Mouse (Mus musculus): ENCODE results near the gene Akr1b10. TPM values are rescaled to one million over a fixed set of nuclear protein-coding genes. Genes with fewer than 3 reads are reported as not detected.
"Not testable (repeated sequence)": the region's sequence is repeated elsewhere in the genome, so short reads cannot be mapped to it uniquely, and the experiment has no call there.

Akr1b10 gene
- total RNA-seq, 2 experiments from 2014 or later: 26.7 to 26.9 TPM

- Histone ChIP-seq H3K27ac (peak overlapping the region; percentile 90), H3K4me3 (peak overlapping the region; percentile 59)
- TF ChIP-seq CTCF (conservative IDR thresholded peaks at IDR 0.05): no peak
- peak; percentile 13 to 16 for DNase-seq (ENCODE audit: low spot score in 2 of 2)
Observed at GRCm38 (mm10) chr6:34384701-34385370, 818 bp downstream of the Akr1b10 start.

GRCm38 (mm10) chr6:34388420-34389156 is 4.6 kb downstream of the Akr1b10 start:
- no peak for DNase-seq (ENCODE audit: low spot score in 2 of 2)
- no peak overlapping the region for H3K27ac ChIP-seq
- TF ChIP-seq CTCF (conservative IDR thresholded peaks at IDR 0.05): no peak
- no peak overlapping the region for H3K4me3 ChIP-seq

- DNase-seq (ENCODE audit: low spot score in 2 of 2): no peak
- H3K27ac ChIP-seq: no peak overlapping the region
- H3K4me3 ChIP-seq: no peak overlapping the region
- no peak for TF ChIP-seq CTCF (conservative IDR thresholded peaks at IDR 0.05)
Observed at GRCm38 (mm10) chr6:34395897-34396296, 11.9 kb downstream of the Akr1b10 start.

- no peak for TF ChIP-seq CTCF (conservative IDR thresholded peaks at IDR 0.05)
- Histone ChIP-seq H3K4me3 (no peak overlapping the region), H3K27ac (no peak overlapping the region)
- DNase-seq (ENCODE audit: low spot score in 2 of 2): no peak
Observed at GRCm38 (mm10) chr6:34398431-34398830, 14.4 kb downstream of the Akr1b10 start.

- no peak for TF ChIP-seq CTCF (conservative IDR thresholded peaks at IDR 0.05)
- Histone ChIP-seq H3K27ac (no peak overlapping the region), H3K4me3 (no peak overlapping the region)
- no peak for DNase-seq (ENCODE audit: low spot score in 2 of 2)
Observed at GRCm38 (mm10) chr6:34399606-34400220, 15.7 kb downstream of the Akr1b10 start.

- no peak for DNase-seq (ENCODE audit: low spot score in 2 of 2)
- TF ChIP-seq CTCF (conservative IDR thresholded peaks at IDR 0.05): no peak
- Histone ChIP-seq H3K4me3 (no peak overlapping the region), H3K27ac (no peak overlapping the region)
Observed at GRCm38 (mm10) chr6:34400696-34401095, 16.7 kb downstream of the Akr1b10 start.

DNA sequence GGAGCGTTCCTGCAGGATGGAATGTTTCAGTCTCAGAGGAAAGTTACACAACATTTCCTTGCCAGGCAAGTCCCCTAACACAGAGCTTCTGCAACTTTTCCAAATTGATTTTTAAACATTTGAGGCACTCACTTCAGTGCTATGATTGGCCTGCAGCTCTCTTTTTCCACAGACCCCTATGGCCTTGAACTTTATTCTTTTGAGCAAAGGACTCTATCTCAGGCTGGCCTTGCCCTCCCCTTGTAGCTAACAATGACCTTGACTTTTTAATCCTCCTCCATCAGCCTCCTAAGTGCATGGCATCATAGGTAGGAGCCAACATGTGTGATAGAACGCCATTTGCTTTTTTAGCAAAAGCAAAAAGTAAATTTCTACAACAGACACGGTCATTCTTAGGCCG is 22.7 kb downstream of the Akr1b10 start:
- H3K4me3 ChIP-seq: no peak overlapping the region
- DNase-seq (ENCODE audit: low spot score in 2 of 2): no peak
- no peak for TF ChIP-seq CTCF (conservative IDR thresholded peaks at IDR 0.05)
- no peak overlapping the region for H3K27ac ChIP-seq

- no peak overlapping the region for H3K27ac ChIP-seq
Observed at GRCm38 (mm10) chr6:34407403-34407802, 23.4 kb downstream of the Akr1b10 start.

DNA sequence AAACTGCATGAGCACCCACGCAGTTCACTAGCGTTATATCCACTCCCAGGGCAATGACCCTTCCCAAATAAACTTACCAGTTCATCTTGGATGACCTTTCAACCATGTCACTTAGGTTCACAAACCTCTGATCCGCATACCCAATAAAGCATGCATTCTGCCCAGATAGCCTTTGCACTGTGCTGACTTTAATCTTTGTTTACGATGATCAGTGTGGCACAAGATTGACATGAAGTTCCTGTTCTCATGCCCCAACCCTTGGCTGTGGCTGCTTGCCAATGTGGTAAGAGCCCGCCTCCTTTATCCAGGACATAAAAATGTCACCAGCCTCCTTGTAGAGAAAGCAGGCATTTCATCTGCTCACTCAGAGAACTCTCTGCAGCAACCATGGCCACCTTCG is 28.0 kb downstream of the Akr1b10 start, which contains the start of gene Akr1b7:
TSS of gene Akr1b7 (plus strand) at position 312 of the 400 bp plus-strand sequence.
- TF ChIP-seq CTCF (conservative IDR thresholded peaks at IDR 0.05): no peak
- no peak for DNase-seq (ENCODE audit: low spot score in 2 of 2)
- Histone ChIP-seq H3K27ac (no peak within 1 kb of the TSS), H3K4me3 (no peak within 1 kb of the TSS)

More at GRCm38 (mm10) chr6:34407403-34407802, 23.4 kb downstream of the Akr1b10 start:
- TF ChIP-seq CTCF (conservative IDR thresholded peaks at IDR 0.05): no peak
- no peak overlapping the region for H3K4me3 ChIP-seq
- DNase-seq (ENCODE audit: low spot score in 2 of 2): no peak

DNA sequence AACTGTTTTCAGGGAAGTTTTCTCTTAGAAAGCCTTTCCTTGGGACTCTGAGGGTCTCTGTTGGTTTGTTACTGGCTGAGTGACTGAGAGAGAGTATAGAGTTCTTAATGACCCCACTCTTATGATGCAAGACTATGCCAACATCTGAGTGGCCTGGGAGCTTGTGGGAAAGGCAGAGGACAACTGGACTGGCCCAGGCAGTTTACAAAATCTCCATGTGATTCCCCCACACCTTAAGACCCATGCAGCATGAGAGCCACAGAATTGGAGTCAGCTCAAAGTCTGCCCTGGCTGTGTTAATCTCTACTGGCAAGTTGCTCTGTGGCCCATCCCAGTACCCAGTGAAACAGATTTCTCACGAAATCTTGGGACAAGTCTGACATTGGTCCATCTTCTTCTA is 28.7 kb downstream of the Akr1b10 start:
- no peak for DNase-seq (ENCODE audit: low spot score in 2 of 2)
- H3K27ac ChIP-seq: no peak overlapping the region
- TF ChIP-seq CTCF (conservative IDR thresholded peaks at IDR 0.05): no peak
- no peak overlapping the region for H3K4me3 ChIP-seq

GRCm38 (mm10) chr6:34413386-34413785 is 29.4 kb downstream of the Akr1b10 start:
- not testable (repeated sequence) for DNase-seq (ENCODE audit: low spot score in 2 of 2)

GRCm38 (mm10) chr6:34416521-34416920 is 32.5 kb downstream of the Akr1b10 start:
- Histone ChIP-seq H3K27ac (no peak overlapping the region), H3K4me3 (no peak overlapping the region)
- DNase-seq (ENCODE audit: low spot score in 2 of 2): no peak
- TF ChIP-seq CTCF (conservative IDR thresholded peaks at IDR 0.05): no peak

More at GRCm38 (mm10) chr6:34413386-34413785, 29.4 kb downstream of the Akr1b10 start:
- not testable (repeated sequence) for H3K4me3 ChIP-seq, H3K27ac ChIP-seq

DNA sequence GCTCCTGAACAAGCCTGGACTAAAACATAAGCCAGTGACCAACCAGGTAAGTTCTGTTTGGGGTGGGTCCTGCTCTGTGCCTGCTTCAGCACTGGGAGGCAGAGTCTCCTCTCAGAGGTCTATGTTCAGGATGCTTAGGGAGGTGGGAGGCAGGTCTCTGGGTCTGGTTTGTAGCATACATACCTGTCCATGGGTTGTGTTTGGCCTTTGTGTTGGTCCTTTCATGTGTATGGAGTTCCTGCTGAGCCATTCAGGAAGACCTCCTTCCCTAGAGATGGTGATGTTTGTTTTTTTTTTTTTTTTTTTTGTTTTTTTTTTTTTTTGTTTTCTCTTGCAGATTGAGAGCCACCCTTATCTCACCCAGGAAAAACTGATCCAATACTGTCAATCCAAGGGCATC is 35.1 kb downstream of the Akr1b10 start:
- no peak for DNase-seq (ENCODE audit: low spot score in 2 of 2)
- no peak for TF ChIP-seq CTCF (conservative IDR thresholded peaks at IDR 0.05)
- no peak overlapping the region for H3K27ac ChIP-seq
- no peak overlapping the region for H3K4me3 ChIP-seq

All from layer of hippocampus, adult 2 months (tissue).